Mouse (Mus musculus) erythroblast, embryonic 14.5 days (primary cell): ENCODE results near the gene Ccnc. TPM values are rescaled to one million over a fixed set of nuclear protein-coding genes. Genes with fewer than 3 reads are reported as not detected.
A peak's percentile ranks its signal among the peaks of the same experiment; 100 is the strongest.

Experiments
- H3K27me3 ChIP-seq: 2 replicates; pipeline ENCODE4 v1.6.1; 2012; ENCODE audit warnings: inconsistent platforms; ENCODE audit not compliant: control insufficient read depth
- H3K36me3 ChIP-seq: 2 replicates; pipeline ENCODE4 v1.6.1; 2012; ENCODE audit warnings: mild to moderate bottlenecking, inconsistent platforms; ENCODE audit not compliant: control insufficient read depth
- H3K4me1 ChIP-seq: 2 replicates; pipeline ENCODE4 v1.6.1; 2012; ENCODE audit warnings: inconsistent platforms; ENCODE audit not compliant: control insufficient read depth
- H3K4me3 ChIP-seq: replicated peaks from 2 replicates; pipeline ENCODE3; 2012; ENCODE audit warnings: moderate library complexity, mild to moderate bottlenecking, inconsistent platforms
- H3K9me3 ChIP-seq: 2 replicates; pipeline ENCODE4 v1.6.1; 2012; ENCODE audit warnings: low read length, inconsistent platforms, mixed read lengths; ENCODE audit not compliant: control insufficient read depth
- GATA1 ChIP-seq: IDR thresholded peaks from 2 replicates; pipeline ENCODE4 v1.6.1; 2012; ENCODE audit warnings: low read length, inconsistent platforms, mixed read lengths
- TAL1 ChIP-seq: IDR thresholded peaks from 3 replicates; pipeline ENCODE4 v1.6.1; 2012; ENCODE audit warnings: low read length, inconsistent platforms, mixed read lengths
- polyA plus RNA-seq: library from polyadenylated mRNA; stranded (reverse); fragments of >175 nt; gene quantifications from 2 replicates; pipeline ENCODE4 v1.2.3, GENCODE M21; 2012

The Ccnc gene
- 0.04 and 0.11 TPM in 2 replicates for polyA plus RNA-seq

DNA sequence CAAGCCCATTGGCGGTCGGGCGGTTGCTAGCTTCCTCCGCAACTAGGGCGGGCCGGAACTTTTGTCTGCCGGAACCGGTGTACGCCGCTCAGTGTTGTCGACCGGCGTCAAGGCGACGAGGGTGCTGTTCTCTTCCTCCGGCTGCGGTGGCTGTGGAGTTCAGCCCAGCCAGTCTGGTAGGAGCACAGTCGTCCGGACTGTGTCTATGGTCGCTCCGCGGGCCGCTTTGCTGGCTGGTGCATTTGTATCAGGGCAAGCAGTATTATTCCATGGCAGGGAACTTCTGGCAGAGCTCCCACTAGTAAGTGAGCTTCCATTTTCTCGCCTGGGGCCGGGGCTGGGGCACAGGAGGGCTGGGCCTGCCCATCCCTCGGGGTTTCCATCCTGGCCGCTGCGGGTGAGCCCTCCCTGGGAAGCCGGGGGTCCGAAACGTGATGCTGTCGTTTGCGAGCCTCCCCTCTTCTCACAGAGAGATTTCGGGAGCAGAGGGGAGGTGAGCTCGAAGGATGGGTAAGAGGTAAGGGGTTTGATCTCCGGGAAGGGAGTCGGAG is at the start of gene Ccnc:
Ccnc (plus strand) TSS at position 87 of the 551 bp plus-strand sequence.
- peaks cover 19% of the 10 kb centered on the region for H3K4me1 ChIP-seq
- H3K9me3 ChIP-seq: no peaks in the 10 kb centered on the region
- H3K27me3 ChIP-seq: peaks cover 7% of the 10 kb centered on the region
- TF ChIP-seq TAL1: no peak
- H3K36me3 ChIP-seq: peaks cover 5% of the 10 kb centered on the region
- H3K4me3 ChIP-seq: peak within 1 kb of the TSS; percentile 73

DNA sequence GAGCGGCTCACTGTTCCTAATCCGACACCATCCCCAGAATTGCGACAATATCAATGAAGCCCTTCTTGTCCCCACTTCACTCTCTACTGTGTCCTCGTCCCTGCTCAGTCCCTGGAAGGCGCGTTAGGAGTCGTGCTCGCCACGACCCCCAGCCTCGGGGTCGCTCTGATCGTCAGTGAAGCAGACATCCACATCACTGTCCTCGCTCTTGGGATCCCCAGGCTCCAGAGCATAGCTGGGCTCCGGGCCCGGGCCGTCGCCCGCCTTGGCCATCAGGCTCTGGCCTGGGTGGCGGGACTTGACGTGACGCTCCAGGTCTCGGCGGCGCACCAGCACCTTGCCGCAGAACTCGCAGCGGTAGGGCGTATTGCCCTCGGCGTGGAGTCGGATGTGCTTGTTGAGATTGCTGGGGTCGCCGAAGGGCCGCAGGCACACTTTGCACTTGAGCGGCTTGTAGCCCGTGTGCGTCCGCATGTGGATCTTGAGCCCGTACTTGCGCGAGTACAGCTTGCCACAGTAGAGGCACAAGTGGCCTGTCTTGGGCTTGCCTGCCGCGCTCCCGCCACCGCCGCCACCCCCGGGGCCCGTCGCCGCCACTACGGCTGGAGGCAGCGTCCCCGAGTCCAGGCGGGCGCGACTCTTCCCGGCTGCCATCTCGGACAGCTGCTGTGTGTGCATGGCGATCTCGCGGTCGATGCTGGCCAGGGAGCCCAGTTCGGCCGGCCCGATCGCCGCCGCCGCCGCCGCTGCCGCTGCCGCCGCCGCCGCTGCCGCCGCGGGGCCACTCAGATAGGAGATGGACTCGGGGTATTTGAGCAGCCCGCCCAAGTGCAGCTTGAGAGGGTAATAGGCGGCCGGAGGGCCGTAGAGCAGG is 49.2 kb upstream of the Ccnc start:
- Histone ChIP-seq H3K9me3 (peaks cover 21% of the 10 kb centered on the region; the same call in 1 of the 2 replicates), H3K4me1 (peaks cover 4% of the 10 kb centered on the region), H3K4me3 (no peak overlapping the region), H3K27me3 (peaks cover 98% of the 10 kb centered on the region), H3K36me3 (no peaks in the 10 kb centered on the region)
- TF ChIP-seq GATA1: no peak
- TF ChIP-seq TAL1: no peak

DNA sequence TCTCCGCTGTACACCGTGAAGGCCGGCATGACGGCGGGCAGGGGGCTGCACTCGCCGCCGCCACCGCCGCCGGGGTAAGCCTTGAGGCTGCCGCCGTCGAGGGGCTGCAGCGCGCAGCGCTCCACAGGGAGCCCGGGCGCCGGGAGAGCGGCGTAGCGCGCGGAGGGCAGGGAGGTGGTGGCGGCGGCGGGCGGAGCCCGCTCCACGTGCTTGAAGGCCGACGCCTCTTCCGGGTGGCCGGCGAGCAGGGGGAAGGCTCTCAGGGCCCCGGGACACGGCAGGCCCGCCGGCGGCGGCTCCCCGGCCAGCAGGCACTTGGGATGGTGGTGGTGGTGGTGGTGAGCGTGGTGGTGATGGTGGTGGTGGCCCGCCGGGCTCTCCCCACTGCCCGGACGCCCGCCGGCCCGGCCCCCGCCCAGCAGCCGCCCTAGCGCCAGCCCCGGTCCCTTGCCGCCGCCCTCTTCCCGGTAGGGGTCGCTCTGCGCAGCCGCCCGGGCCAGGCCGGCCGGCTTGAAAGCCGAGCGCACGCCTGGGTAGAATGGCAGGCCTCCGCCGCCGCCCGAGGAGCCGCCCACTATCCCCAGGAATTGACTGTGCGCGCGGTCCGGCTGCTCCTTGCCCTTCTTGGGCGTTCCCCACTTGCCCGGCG is 48.4 kb upstream of the Ccnc start:
- TF ChIP-seq TAL1: no peak
- no peak for TF ChIP-seq GATA1
- H3K4me1 ChIP-seq: peaks cover 4% of the 10 kb centered on the region
- no peaks in the 10 kb centered on the region for H3K36me3 ChIP-seq
- H3K4me3 ChIP-seq: no peak overlapping the region
- peaks cover 100% of the 10 kb centered on the region for H3K27me3 ChIP-seq
- peaks cover 20% of the 10 kb centered on the region; the same call in 1 of the 2 replicates for H3K9me3 ChIP-seq

DNA sequence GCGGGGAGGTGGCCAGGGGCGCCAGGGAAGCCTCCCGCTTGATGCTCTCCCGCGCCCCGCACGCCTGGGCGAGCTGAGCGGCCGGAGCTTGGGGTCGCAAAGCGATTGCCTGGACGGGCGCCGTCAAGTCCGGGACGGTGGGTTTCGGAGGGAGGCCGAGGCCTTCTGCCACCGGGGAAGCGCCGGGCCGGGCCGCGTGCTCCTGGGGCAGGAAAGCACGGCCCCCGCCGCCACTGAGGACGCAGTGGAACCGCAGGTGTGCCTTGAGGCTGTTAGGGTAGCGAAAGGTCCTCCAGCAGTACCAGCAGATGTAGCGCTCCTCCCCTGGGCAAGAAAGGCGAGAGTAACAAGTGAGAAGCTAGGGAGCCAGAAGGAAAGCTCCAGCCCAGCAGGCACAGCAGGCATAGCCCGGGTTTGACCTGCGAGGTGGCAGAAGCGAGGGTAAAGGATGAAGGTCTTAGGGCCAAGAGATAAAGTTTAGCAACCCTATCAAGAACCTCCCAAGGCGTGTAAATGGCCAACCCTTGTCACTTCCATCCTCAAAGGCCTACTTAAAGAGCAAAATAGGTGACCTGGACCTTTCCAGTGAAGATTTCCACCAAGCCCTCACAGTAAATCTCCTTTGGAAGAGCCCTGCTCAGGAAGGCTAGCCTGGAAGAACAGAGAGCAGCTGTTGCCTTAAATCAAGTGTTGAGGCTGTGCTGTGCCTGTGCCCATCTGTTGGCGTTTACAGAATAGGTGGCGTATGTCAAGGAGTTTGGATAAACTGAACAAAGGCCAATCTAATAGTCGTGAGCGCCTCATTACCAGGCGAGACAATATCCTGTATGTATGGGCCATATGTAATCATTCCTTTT is 47.6 kb upstream of the Ccnc start:
- Histone ChIP-seq H3K9me3 (peaks cover 19% of the 10 kb centered on the region; the same call in 1 of the 2 replicates), H3K4me1 (peaks cover 4% of the 10 kb centered on the region), H3K27me3 (peaks cover 100% of the 10 kb centered on the region), H3K4me3 (no peak overlapping the region), H3K36me3 (no peaks in the 10 kb centered on the region)
- no peak for TF ChIP-seq GATA1
- no peak for TF ChIP-seq TAL1

DNA sequence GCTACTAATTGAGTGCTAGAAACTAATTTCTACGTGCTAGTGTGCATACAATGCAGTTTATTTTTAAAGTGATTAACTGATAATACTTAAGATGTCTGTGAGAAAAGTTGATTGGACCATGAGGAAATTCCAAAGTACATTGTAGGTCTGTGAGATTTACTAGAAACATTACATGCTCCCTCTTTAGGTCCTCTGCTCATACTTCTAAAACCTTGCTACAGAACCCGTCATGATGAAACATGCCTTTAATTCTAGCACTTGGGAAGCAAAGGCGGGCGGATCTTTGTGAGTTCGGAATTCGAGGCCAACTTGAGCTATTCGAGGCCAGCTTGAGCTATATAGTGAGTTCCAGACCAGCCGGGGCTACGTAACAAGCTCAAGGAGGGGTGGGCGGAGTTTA is 46.5 kb upstream of the Ccnc start:
- Histone ChIP-seq H3K4me1 (peaks cover 4% of the 10 kb centered on the region), H3K9me3 (peaks cover 19% of the 10 kb centered on the region; the same call in 1 of the 2 replicates), H3K27me3 (peaks cover 100% of the 10 kb centered on the region), H3K36me3 (no peaks in the 10 kb centered on the region), H3K4me3 (no peak overlapping the region)
- TF ChIP-seq GATA1 (no peak), TAL1 (no peak)

DNA sequence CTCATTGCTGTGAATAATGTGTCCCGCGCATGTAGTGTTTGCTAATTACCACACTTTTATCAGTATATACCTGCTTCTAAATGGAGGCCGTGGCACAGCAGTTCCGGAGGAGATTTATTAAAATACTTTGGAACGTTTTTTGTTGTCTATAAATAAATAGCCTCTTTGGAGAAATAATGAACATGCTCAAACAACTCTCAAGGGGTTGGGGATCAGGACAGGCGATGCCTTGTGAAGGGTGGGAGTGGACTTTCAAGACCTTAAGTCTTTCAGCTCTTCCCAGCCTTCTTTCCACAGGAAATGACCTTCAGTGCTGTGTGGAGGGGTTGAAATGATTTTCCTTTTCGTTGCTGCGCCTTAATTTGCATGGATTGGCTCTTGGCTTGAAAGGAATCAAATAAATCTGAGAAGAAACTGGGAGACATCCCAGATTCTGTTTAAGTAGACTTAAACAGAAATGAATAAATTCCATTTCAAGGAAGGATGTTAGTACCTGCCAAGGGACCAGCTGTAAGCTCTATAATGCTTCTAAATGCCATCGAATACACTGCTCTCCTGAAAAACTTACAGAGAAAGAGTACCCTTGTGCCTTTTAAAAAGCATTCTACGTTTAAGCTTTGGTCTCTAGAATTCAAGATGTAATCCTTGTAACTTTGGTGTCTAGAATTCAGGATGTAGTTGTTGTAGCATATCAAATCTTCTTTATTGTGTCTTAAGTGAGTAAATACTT is 44.9 kb upstream of the Ccnc start:
- no peak overlapping the region for H3K4me3 ChIP-seq
- peaks cover 19% of the 10 kb centered on the region; the same call in 1 of the 2 replicates for H3K9me3 ChIP-seq
- TF ChIP-seq TAL1: no peak
- no peak for TF ChIP-seq GATA1
- H3K36me3 ChIP-seq: no peaks in the 10 kb centered on the region
- H3K4me1 ChIP-seq: peaks cover 4% of the 10 kb centered on the region
- peaks cover 100% of the 10 kb centered on the region for H3K27me3 ChIP-seq

DNA sequence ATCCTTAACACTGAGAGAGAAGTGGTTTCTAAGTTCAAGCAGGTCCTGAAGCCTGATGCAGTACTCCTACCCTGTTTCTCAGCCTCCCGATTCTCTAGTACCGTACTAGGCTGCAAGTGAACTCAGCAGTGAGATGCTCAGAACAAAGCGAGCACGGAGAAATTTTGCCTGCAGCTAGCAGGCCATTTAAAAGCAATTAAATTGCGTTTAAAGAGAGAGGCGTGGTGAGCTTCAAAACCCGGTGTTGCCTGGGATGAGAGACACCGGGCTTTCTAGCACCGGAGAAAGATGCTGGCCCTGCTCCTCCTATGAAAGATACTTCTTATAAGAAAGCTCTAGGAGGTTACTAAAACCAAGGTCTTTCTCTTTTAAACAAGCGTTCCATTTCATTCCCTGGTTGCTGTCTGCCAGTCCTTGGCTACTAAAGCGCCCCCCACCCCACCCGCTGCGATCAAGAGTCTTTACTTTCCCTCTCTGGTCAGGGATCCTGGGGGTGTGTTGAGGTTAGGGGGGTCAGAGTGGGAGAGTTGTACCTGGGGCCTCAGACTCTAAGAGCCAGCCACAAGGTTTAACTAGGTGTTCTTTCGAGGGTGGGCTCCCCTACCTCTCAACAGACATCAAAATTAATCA is 43.0 kb upstream of the Ccnc start:
- Histone ChIP-seq H3K4me3 (no peak overlapping the region), H3K36me3 (no peaks in the 10 kb centered on the region), H3K4me1 (no peaks in the 10 kb centered on the region; the same call in 1 of the 2 replicates), H3K9me3 (peaks cover 11% of the 10 kb centered on the region; the same call in 1 of the 2 replicates), H3K27me3 (peaks cover 100% of the 10 kb centered on the region)
- TF ChIP-seq TAL1 (no peak), GATA1 (no peak)
